Mouse (Mus musculus): ENCODE measurements around the gene Serinc1. TPM values are rescaled to one million over a fixed set of nuclear protein-coding genes. Genes with fewer than 3 reads are reported as not detected.
A peak's percentile ranks its signal among the peaks of the same experiment; 100 is the strongest.
"Not testable (repeated sequence)": the region's sequence is repeated elsewhere in the genome, so short reads cannot be mapped to it uniquely, and the experiment has no call there.

Serinc1 gene
- total RNA-seq (2021) = 100 to 1,000 TPM; 774 to 834 TPM
- long read RNA-seq, transcript Serinc1-201 (9 exons, 2,880 nt) = major isoform, 577 of 624 reads
- long read RNA-seq, partial matches to known transcripts = 14 of 624 reads
- long read RNA-seq, other reads (novel, unspliced or antisense) = 33 of 624 reads

- DNase-seq (ENCODE audit: low spot score in 2 of 2) = peak; percentile 93
Observed at GRCm38 (mm10) chr10:57532218-57533101, at the start of gene Serinc1. Gene Serinc1 (minus strand): TSS chr10:57532530.

- no peak for DNase-seq (ENCODE audit: low spot score in 2 of 2)
Observed at GRCm38 (mm10) chr10:57576721-57577120, 44.4 kb upstream of the Serinc1 start.

- DNase-seq (ENCODE audit: low spot score in 2 of 2) = peak in 1 of 2 experiments; percentile 32
Observed at GRCm38 (mm10) chr10:57572130-57572529, 39.8 kb upstream of the Serinc1 start.

DNA sequence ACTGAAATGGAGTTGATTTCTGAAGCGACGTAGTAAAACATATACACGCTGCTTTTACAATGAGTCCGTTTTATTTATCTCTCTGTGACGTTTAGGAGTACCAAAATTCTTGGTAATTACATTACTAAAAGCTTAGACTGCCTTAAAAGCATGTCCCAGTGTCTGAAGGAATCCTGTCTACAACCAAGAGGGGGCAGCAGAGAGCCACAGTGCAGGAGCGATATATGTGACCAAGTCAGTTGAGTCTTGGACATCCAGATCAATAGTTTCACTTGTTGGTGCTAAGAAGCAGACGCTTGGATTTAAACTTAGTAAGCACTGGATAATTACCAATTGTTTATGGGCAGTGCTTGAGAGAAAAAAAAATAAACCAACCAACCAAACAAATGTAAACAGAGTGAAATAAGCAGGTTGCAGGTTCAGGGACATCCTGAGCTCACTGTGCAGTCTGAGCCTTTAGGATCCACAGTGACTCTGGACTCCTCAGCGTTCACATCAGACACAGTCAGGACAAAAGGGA is 38.9 kb upstream of the Serinc1 start:
- peak; percentile 57 to 63 for DNase-seq (ENCODE audit: low spot score in 2 of 2)

- peak in 1 of 2 experiments; percentile 13 for DNase-seq (ENCODE audit: low spot score in 2 of 2)
Observed at GRCm38 (mm10) chr10:57569023-57569931, 36.9 kb upstream of the Serinc1 start.

- DNase-seq (ENCODE audit: low spot score in 2 of 2) = no peak
Observed at GRCm38 (mm10) chr10:57566221-57566620, 33.9 kb upstream of the Serinc1 start.

GRCm38 (mm10) chr10:57557597-57557996 is 25.3 kb upstream of the Serinc1 start:
- DNase-seq (ENCODE audit: low spot score in 2 of 2) = no peak

GRCm38 (mm10) chr10:57553719-57554118 is 21.4 kb upstream of the Serinc1 start:
- DNase-seq (ENCODE audit: low spot score in 2 of 2) = no peak

GRCm38 (mm10) chr10:57549631-57550030 is 17.3 kb upstream of the Serinc1 start:
- DNase-seq (ENCODE audit: low spot score in 2 of 2) = peak in 1 of 2 experiments; percentile 10

GRCm38 (mm10) chr10:57543890-57544289 is 11.6 kb upstream of the Serinc1 start:
- not testable (repeated sequence) for DNase-seq (ENCODE audit: low spot score in 2 of 2)

DNA sequence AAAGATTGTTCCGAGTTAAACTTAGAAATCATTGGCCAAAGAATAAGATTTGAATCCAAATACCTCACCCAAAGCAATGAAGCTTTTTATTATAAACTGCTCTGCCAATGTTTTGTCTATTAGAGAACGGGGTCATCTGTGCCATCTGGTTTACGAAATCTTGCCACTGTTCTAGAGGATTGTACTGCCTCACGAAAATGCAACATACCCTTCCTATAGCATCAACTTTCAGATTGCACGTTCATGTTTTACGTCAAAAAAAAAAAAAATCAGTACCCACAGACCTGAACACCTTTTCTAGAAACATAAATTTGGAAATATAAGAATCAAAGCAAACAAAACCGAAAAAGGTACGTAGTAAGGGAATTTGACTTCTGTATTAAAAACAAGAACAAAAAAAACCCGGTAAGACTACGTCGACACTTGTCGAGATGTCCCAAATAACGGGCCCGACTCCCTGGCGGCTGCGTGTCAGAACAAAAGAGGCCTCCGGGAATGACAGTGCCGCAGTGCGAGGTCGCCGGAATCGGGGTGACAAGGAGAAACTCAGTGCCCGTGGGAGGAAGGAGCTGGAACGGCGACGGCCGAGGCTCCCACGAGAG is 613 bp downstream of the Serinc1 start:
- no peak for DNase-seq (ENCODE audit: low spot score in 2 of 2)

- no peak for DNase-seq (ENCODE audit: low spot score in 2 of 2)
Observed at GRCm38 (mm10) chr10:57531076-57531475, 1.3 kb downstream of the Serinc1 start.

DNA sequence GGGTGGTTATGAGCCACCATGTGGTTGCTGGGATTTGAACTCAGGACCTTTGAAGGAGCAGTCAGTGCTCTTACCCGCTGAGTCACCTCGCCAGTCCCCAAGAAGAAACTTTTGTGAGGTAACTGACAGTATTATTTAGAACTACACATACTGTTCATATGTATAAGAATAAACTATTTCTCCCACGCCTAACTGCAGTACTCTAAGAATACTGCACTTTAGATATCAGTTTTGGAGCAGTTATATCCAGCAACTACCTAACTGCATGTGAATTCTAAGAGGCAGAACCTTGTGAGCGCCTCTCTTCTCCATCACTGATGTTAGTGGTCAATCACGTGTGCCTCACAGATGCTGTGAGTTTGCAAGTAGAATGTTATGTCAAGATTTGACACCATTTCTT is 5.9 kb downstream of the Serinc1 start:
- DNase-seq (ENCODE audit: low spot score in 2 of 2) = no peak

- DNase-seq (ENCODE audit: low spot score in 2 of 2) = no peak
Observed at GRCm38 (mm10) chr10:57515278-57515677, 17.1 kb downstream of the Serinc1 start.

DNA sequence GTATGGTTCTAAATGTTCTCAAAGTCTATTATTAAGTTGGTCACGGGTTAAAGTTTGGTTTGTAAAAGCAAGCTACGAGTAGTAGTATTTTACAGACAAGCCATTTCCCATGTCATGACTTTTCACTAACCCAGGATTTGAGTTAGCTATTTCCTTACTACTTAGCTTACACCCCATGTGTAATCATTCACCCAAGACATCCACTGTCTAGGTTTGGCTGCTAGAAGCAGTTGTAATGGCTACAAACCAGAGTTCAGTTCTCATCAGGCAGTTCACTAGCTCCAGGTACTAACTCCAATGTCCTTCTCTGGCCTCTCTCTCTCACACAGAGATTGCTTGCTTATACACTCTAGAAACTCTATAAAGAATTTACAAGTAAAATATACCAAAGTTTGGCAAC is 17.7 kb downstream of the Serinc1 start:
- DNase-seq (ENCODE audit: low spot score in 2 of 2) = no peak

- no peak for DNase-seq (ENCODE audit: low spot score in 2 of 2)
Observed at GRCm38 (mm10) chr10:57499414-57500156, 32.7 kb downstream of the Serinc1 start.

- no peak for DNase-seq (ENCODE audit: low spot score in 2 of 2)
Observed at GRCm38 (mm10) chr10:57492050-57492449, 40.3 kb downstream of the Serinc1 start.

- no peak for DNase-seq (ENCODE audit: low spot score in 2 of 2)
Observed at GRCm38 (mm10) chr10:57488591-57488990, 43.7 kb downstream of the Serinc1 start.

DNA sequence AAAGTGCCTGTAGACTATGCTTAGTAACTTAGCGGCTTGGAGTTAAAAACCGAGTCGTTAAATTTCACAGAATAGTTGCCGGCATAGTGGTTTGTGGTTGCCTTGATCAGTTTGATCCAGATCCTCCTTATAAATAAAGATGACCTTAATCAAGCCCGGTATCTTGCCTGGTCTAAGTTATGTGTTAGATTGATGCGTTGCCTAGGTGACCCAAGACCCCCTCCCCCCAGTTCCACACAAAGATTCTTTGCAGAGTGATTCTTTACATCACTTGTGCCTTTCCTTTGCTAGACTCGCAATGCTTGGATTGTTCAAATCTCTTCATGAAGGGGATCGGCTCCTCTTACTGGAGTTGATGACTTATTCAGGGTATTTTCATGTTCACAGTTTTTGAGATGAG is 45.1 kb downstream of the Serinc1 start:
- DNase-seq (ENCODE audit: low spot score in 2 of 2) = peak in 1 of 2 experiments; percentile 11

GRCm38 (mm10) chr10:57486542-57487071 is 45.7 kb downstream of the Serinc1 start:
- DNase-seq (ENCODE audit: low spot score in 2 of 2) = peak; percentile 86 to 88

All from layer of hippocampus, postnatal 10 days (tissue).